Mouse (Mus musculus) splenic B cell, adult 2 months (primary cell): ENCODE measurements around the gene Rab5c.

ENCODE experiments used
- DNase-seq: peaks from one replicate; pipeline ENCODE4 v3.0.0-alpha.2; 2011; ENCODE audit warnings: low read depth, low spot score
- H3K27me3 ChIP-seq: 2 replicates; pipeline ENCODE4 v1.6.1; 2012; ENCODE audit warnings: mild to moderate bottlenecking, low read length, moderate library complexity, mixed read lengths; ENCODE audit not compliant: control insufficient read depth, poor library complexity, insufficient read depth, severe bottlenecking
- H3K36me3 ChIP-seq: 2 replicates; pipeline ENCODE4 v1.6.1; 2012; ENCODE audit warnings: mild to moderate bottlenecking, low read length, moderate library complexity, mixed read lengths; ENCODE audit not compliant: control insufficient read depth, poor library complexity, insufficient read depth, severe bottlenecking

Rab5c gene

GRCm38 (mm10) chr11:100737105-100737733, 796 bp downstream of the Rab5c start:
- Histone ChIP-seq H3K27me3 (no peaks in the 10 kb centered on the region), H3K36me3 (no peaks in the 10 kb centered on the region)
- peak; percentile 33 for DNase-seq

- Histone ChIP-seq H3K36me3 (no peaks in the 10 kb centered on the region), H3K27me3 (no peaks in the 10 kb centered on the region)
- no peak for DNase-seq
These were observed 1.3 kb downstream of the Rab5c start for GRCm38 (mm10) chr11:100736746-100737080.

- H3K36me3 ChIP-seq, result no peaks in the 10 kb centered on the region
- peak; percentile 36 for DNase-seq
- H3K27me3 ChIP-seq, result no peaks in the 10 kb centered on the region
These were observed 1.9 kb downstream of the Rab5c start for GRCm38 (mm10) chr11:100735954-100736745.

DNA sequence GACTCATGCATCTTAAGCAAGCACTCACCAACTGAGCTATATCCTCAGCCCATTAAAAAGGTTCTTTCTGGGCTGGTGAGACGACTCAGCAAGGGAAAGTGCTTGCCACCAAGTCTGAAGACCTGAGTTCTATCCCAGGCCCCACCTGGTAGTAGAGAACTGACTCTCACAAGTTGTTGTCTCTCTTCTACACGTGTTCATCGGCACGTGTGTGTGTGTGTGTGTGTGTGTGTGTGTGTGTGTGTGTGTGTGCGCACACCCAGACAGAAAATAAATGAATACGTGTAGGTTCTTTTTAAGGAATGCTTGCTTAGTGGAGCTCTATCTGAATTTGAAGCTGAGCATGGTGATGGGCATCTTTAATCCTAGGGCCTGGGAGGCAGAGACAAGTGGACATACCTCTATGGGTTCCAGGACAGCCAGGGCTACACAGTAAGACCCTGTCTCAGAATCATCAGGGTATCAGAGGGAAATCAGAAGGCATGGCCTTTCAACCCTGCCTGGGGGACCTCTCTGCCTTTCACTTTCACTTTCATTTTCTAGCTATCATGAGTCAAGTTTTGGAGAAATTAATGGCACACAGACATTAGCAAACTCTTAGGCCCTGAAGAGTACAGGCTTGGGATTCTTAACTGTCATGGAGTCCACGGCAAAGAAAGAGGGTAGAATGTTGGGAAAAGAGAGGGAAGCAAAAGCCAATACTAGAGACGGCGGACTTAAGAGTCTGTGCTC, 2.7 kb downstream of the Rab5c start:
- H3K36me3 ChIP-seq, result no peaks in the 10 kb centered on the region
- no peaks in the 10 kb centered on the region for H3K27me3 ChIP-seq
- DNase-seq, result peak; percentile 41

DNA sequence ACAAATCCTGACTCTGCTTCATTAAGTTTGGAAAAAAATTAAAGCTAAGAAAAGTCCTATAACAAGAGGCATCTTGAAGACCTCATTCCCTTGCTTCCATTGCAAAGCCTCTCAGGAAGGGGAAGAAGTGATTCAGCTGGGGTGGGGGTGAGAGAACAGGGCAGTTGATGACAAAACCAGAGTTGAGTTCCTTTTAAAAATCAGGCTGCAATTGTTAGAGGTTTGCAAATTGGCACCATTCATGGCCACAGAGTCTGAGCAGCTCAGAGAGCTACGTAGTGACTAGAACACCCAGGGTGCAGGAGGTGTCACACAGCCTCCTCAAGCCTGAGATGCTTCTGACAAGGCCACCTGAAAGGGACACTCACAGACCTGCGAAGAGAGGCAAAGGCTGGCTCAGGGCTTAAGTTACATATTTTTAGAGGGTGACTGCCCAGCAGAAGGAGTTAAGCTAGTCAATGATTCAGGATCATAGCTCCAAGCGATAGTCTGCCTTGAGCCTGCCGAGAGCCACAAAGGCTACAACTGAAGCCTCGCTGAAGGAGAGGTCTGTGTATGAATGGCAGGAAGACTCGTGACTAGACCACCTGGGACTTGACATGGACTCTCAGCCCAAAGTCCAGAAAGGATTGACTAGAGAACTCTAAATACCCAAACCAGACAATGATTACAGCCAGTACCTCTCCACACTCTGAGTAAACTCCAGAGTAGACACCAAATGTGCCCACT, 7.4 kb downstream of the Rab5c start:
- Histone ChIP-seq H3K36me3 (peaks cover 3% of the 10 kb centered on the region; the same call in 1 of the 2 replicates), H3K27me3 (no peaks in the 10 kb centered on the region)
- DNase-seq, result no peak

DNA sequence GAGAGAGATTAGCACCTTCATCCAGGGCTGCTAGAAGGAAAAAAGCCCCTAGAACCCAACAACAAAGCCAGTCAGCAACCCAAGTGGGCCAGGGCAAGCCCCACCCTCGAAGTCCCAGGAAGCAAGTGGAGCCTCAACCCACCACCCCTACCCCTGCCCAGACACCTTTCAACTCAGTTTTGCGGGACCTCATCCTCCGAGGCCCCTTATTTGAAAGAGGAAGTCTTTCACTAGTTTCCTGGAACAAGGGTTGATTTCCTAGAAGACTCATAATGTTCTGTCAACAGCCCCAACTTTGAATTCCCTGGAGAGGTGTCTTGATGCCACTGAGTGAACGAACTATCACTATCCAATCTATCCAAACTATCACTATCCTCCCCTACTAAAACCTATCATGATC, 8.0 kb downstream of the Rab5c start:
- peaks cover 3% of the 10 kb centered on the region; the same call in 1 of the 2 replicates for H3K36me3 ChIP-seq
- no peaks in the 10 kb centered on the region for H3K27me3 ChIP-seq
- no peak for DNase-seq

DNA sequence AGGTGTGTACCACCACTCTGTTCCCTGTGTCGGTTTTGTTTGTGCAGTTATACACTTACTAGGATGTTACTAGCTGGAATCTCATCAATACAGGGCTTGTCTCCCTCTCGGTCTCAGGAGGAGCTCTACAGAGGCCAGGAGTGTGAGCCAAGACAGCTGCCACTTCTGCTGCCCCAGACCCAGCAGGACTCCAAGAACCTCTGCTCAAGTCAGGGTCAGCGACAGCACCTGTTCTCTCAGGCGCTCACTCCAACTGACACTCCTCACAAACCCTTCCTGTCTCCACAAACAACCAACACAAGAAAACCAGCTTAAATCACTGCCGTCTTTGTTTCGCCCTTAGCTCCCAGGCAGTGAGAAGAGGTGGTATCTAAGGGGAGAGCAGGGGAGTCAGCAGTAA, 9.4 kb downstream of the Rab5c start:
- no peak for DNase-seq
- peaks cover 3% of the 10 kb centered on the region; the same call in 1 of the 2 replicates for H3K36me3 ChIP-seq
- H3K27me3 ChIP-seq, result no peaks in the 10 kb centered on the region

DNA sequence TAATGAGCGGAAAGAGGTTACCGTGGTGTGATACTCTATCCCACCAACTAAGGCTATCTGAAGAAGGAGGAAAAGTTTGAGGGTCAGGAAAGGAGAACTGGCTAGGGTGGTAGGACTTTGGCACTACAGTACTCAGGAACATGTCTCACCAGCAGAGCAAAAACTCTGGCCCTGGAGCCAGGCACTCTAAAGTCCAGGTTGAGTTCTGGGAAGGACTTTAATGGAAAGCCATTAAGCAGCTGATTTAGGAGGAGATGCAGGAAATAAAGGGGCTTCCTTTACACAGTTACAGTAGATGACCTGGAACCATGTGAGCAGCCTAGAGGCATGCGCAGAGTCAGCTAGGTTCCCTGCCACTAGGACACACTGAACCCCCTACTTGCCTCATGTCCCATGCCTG, 10.8 kb downstream of the Rab5c start:
- DNase-seq, result no peak
- Histone ChIP-seq H3K27me3 (no peaks in the 10 kb centered on the region), H3K36me3 (peaks cover 3% of the 10 kb centered on the region; the same call in 1 of the 2 replicates)

GRCm38 (mm10) chr11:100724919-100725512, 13.0 kb downstream of the Rab5c start:
- H3K27me3 ChIP-seq, result no peaks in the 10 kb centered on the region
- peaks cover 3% of the 10 kb centered on the region; the same call in 1 of the 2 replicates for H3K36me3 ChIP-seq
- DNase-seq, result no peak

- Histone ChIP-seq H3K36me3 (peaks cover 3% of the 10 kb centered on the region), H3K27me3 (no peaks in the 10 kb centered on the region)
- no peak for DNase-seq
These were observed 15.5 kb downstream of the Rab5c start for GRCm38 (mm10) chr11:100722493-100723028.

- H3K36me3 ChIP-seq, result peaks cover 3% of the 10 kb centered on the region
- H3K27me3 ChIP-seq, result no peaks in the 10 kb centered on the region
- DNase-seq, result no peak
These were observed 16.1 kb downstream of the Rab5c start for GRCm38 (mm10) chr11:100721776-100722492.

DNA sequence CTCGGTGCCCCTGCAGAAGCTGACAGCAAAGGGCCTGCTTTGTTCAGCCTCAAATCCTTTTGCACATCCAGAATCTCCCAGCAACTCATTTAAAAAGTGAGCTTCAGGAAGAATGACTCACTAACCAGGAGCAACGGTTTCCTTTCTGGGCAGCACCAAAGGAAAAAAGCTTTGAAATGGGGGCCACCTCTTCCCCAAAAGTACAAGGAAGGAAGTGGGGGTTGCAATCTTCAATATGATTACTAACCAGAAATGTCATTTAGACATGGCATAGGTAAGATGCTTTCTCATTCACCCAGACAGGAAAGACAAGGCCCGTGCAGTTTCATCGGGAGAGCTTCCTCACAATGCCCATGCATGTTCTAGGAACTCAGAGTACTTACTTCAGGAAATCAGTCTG, 16.8 kb downstream of the Rab5c start:
- DNase-seq, result no peak
- H3K36me3 ChIP-seq, result peaks cover 3% of the 10 kb centered on the region
- H3K27me3 ChIP-seq, result no peaks in the 10 kb centered on the region

GRCm38 (mm10) chr11:100720345-100720744, 17.7 kb downstream of the Rab5c start:
- Histone ChIP-seq H3K27me3 (no peaks in the 10 kb centered on the region), H3K36me3 (peaks cover 3% of the 10 kb centered on the region)
- DNase-seq, result no peak
